12 mouse cellular contexts compared by ENCODE assay signal in the genomic region with DNA sequence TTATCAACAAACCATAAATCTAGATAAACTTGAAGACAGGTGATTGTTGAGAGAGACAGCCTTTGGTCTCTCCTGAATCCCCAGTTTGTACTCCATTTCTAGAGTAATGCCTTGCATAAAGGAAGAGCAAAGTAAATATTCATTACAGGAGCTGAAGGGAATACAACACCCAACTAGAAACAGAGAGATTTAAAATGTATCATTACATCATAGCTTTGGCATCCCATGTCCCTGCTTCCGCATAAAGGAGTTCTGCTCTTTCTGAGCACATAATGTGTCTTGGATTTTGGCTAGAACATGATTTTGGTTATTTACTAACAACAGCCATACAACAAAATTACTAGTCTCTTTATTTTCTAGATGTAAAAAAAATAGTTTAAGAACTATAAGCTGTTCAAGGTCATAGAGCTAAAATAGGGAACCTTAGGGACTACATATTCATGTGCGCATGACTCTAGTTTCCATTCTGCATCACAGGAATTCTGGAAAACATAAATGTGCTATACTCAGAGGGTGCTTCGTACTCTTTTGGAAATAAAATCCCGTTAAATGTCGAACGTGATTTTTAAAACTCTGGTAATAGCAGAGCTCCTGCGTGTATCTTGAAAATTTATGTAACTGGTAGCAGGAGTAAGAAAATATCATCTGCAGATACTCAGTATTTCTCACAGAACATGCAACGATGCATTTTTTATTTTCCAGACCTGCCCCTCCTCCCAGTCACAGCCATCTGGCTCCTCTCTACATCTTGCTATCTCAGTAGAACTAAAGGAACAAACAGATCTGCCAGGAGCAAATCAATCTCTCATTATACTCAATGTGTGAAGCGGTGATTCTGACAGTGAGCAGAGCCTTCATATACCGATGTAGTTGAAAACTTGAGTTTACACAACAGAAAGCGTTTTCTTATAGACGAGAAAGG. TPM values are rescaled to one million over a fixed set of nuclear protein-coding genes. Genes with fewer than 3 reads are reported as not detected.
DNase-seq lines count a peak whose midpoint lies in the region; ATAC-seq and TF ChIP-seq lines count a peak whose summit lies in the region.
"Had no signal": no experiment of that assay in that cellular context is flagged by ENCODE, and none has a peak within 500 bp of the region (broad histone marks: within the 10 kb centered on the region; RNA-seq: fewer than 3 reads in every experiment).

No protein-coding gene starts in this region.

- DNase-seq in lung, embryonic 14.5 days, result peak; percentile 61
- no peak for DNase-seq in lung, adult 18-20 months
- peak; percentile 31 to 33 for DNase-seq in frontal cortex, postnatal 25 days (ENCODE audit: low spot score in 2 of 2)
- DNase-seq in layer of hippocampus, postnatal 36 days, result peak; percentile 74
- peak; percentile 17 for DNase-seq in right cerebral cortex, postnatal 4 days
- no peak for DNase-seq in spleen, postnatal 14 days (ENCODE audit: low spot score in 2 of 2)
- DNase-seq in spleen, adult 18-20 months, result no peak

- no peak overlapping the region for H3K4me2 ChIP-seq in lung, embryonic 14.5 days
- H3K4me2 ChIP-seq: heart, embryonic 13.5 days; limb, embryonic 12.5 days had no signal

- H3K27ac ChIP-seq in lung, embryonic 14.5 days (ENCODE audit: low read depth), result peak overlapping the region; percentile 4; the same call in 1 of the 2 replicates
- H3K27ac ChIP-seq: heart, embryonic 13.5 days; limb, embryonic 12.5 days; stomach, postnatal 0 days had no signal

- WGBS in lung, embryonic 14.5 days, result 54% methylated on average over 12 of the region's 12 CpGs

- peak; percentile 31; the same call in 1 of the 2 replicates for ATAC-seq in lung, embryonic 14.5 days (ENCODE audit: insufficient read depth)

- TF ChIP-seq CTCF in lung, embryonic 14.5 days (IDR thresholded peaks at IDR 0.05; ENCODE audit: low read depth), result no peak

- no peak overlapping the region for H3K9ac ChIP-seq in lung, embryonic 14.5 days
- H3K9ac ChIP-seq: heart, embryonic 13.5 days; limb, embryonic 12.5 days had no signal

- no peaks in the 10 kb centered on the region for H3K4me1 ChIP-seq in lung, embryonic 14.5 days (ENCODE audit: insufficient read depth)
- H3K4me1 ChIP-seq: limb, embryonic 12.5 days had no signal

- H3K9me3 ChIP-seq in lung, embryonic 14.5 days (ENCODE audit: low read depth, low read length), result no peaks in the 10 kb centered on the region

- H3K4me3 ChIP-seq in lung, embryonic 14.5 days (ENCODE audit: low read depth, low read length), result no peak overlapping the region
- H3K4me3 ChIP-seq: heart, embryonic 13.5 days; limb, embryonic 12.5 days had no signal

- no peaks in the 10 kb centered on the region for H3K36me3 ChIP-seq in lung, embryonic 14.5 days (ENCODE audit: insufficient read depth)
- H3K36me3 ChIP-seq: heart, embryonic 13.5 days; limb, embryonic 12.5 days had no signal

- no peaks in the 10 kb centered on the region for H3K27me3 ChIP-seq in lung, embryonic 14.5 days (ENCODE audit: insufficient read depth, low read length)
- H3K27me3 ChIP-seq: heart, embryonic 13.5 days; limb, embryonic 12.5 days had no signal

RNA-seq across cellular contexts. Expression of a gene that starts 27.2 kb away (rescaled TPM):
- polyA plus RNA-seq in lung, embryonic 14.5 days (2014; fragmentation: Nextera tagmentation; extraction: Ambion mirVana), result 101 and 103 TPM in 2 replicates
- total RNA-seq in layer of hippocampus, postnatal 36 days (2021), result 10 to 100 TPM; 73.8 to 90.6 TPM

RNA-seq across cellular contexts. Expression of a gene that starts 46.0 kb away (rescaled TPM):
- polyA plus RNA-seq in lung, embryonic 14.5 days (2014; fragmentation: Nextera tagmentation; extraction: Ambion mirVana), result not detected in 2 replicates
- not detected for total RNA-seq in layer of hippocampus, postnatal 36 days (2021)
- total RNA-seq: gastrocnemius, adult 18-20 months had no signal
- polyA plus RNA-seq: cortical plate, adult 2 months; heart, embryonic 13.5 days; limb, embryonic 12.5 days; stomach, postnatal 0 days had no signal

Comparison
In these comparisons a context has a peak if more than half of its experiments do, and no peak if none do; other contexts are left out.
1. DNase-seq: peak in lung, embryonic 14.5 days (single experiment), frontal cortex, postnatal 25 days (2 of 2), layer of hippocampus, postnatal 36 days (2 of 2) and right cerebral cortex, postnatal 4 days (single experiment); none in lung, adult 18-20 months (0 of 2), spleen, postnatal 14 days (0 of 2) and spleen, adult 18-20 months (0 of 2).